Mouse (Mus musculus): Measurements from ENCODE around the gene Plp2.

Plp2 gene

GRCm38 (mm10) chrX:7662936-7663335 is 8.3 kb downstream of the Plp2 start:
- in situ Hi-C loops (cut with MseI, MboI), result no loop called here

- in situ Hi-C loops (cut with MseI, MboI), result no loop called here
Measured at GRCm38 (mm10) chrX:7661086-7661485, 10.1 kb downstream of the Plp2 start.

GRCm38 (mm10) chrX:7658785-7659589 is 12.2 kb downstream of the Plp2 start:
- in situ Hi-C loops (cut with MseI, MboI), result loop anchor here in 1 of 2 experiments (10.0 kb wide), 1 partner anchor 56 kb away; the partner anchor contains the start of gene Wdr45

GRCm38 (mm10) chrX:7658031-7658784 is 13.0 kb downstream of the Plp2 start:
- in situ Hi-C loops (cut with MseI, MboI), result loop anchor here in 1 of 2 experiments (10.0 kb wide), 1 partner anchor 57 kb away; the partner anchor contains the start of gene Wdr45

GRCm38 (mm10) chrX:7657221-7657639 is 14.0 kb downstream of the Plp2 start, which contains the start of gene Prickle3:
Gene Prickle3, plus strand, starts transcription at chrX:7657260.
- in situ Hi-C loops (cut with MseI, MboI), result loop anchor here in 1 of 2 experiments (10.0 kb wide), 1 partner anchor 58 kb away; the partner anchor contains the start of gene Wdr45

- in situ Hi-C loops (cut with MseI, MboI), result loop anchor here in 1 of 2 experiments (10.0 kb wide), 1 partner anchor 224 kb away; no protein-coding TSS in a partner anchor
Measured at GRCm38 (mm10) chrX:7648671-7649304, 22.4 kb downstream of the Plp2 start.

- in situ Hi-C loops (cut with MseI, MboI), result loop anchor here in 1 of 2 experiments (10.0 kb wide), 1 partner anchor 221 kb away; no protein-coding TSS in a partner anchor
Measured at GRCm38 (mm10) chrX:7645349-7645748, 25.8 kb downstream of the Plp2 start.

- in situ Hi-C loops (cut with MseI, MboI), result loop anchor here in 1 of 2 experiments (10.0 kb wide), 1 partner anchor 216 kb away; no protein-coding TSS in a partner anchor
Measured at GRCm38 (mm10) chrX:7640785-7641184, 30.4 kb downstream of the Plp2 start.

- in situ Hi-C loops (cut with MseI, MboI), result loop anchor here (10.0 kb wide), 2 partner anchors 165 to 215 kb away; no protein-coding TSS in a partner anchor
Measured at GRCm38 (mm10) chrX:7639536-7640325, 31.5 kb downstream of the Plp2 start.

GRCm38 (mm10) chrX:7638401-7639091 is 32.6 kb downstream of the Plp2 start, which contains the start of gene Syp:
Gene Syp, plus strand, starts transcription at chrX:7638471.
- in situ Hi-C loops (cut with MseI, MboI), result loop anchor here (10.0 kb wide), 1 partner anchor 164 kb away; no protein-coding TSS in a partner anchor

- in situ Hi-C loops (cut with MseI, MboI), result loop anchor here (10.0 kb wide), 1 partner anchor 160 kb away; no protein-coding TSS in a partner anchor
Measured at GRCm38 (mm10) chrX:7635101-7635500, 36.1 kb downstream of the Plp2 start.

GRCm38 (mm10) chrX:7632560-7632959 is 38.6 kb downstream of the Plp2 start:
- in situ Hi-C loops (cut with MseI, MboI), result loop anchor here (10.0 kb wide), 1 partner anchor 158 kb away; no protein-coding TSS in a partner anchor
